Mouse (Mus musculus): ENCODE measurements around the gene Igfbp6. TPM values are rescaled to one million over a fixed set of nuclear protein-coding genes. Genes with fewer than 3 reads are reported as not detected.
A peak's percentile ranks its signal among the peaks of the same experiment; 100 is the strongest.
"Not testable (repeated sequence)": the region's sequence is repeated elsewhere in the genome, so short reads cannot be mapped to it uniquely, and the experiment has no call there.

The Igfbp6 gene
- polyA plus RNA-seq, 1 experiment from 2014 or later = 0.17 TPM

DNA sequence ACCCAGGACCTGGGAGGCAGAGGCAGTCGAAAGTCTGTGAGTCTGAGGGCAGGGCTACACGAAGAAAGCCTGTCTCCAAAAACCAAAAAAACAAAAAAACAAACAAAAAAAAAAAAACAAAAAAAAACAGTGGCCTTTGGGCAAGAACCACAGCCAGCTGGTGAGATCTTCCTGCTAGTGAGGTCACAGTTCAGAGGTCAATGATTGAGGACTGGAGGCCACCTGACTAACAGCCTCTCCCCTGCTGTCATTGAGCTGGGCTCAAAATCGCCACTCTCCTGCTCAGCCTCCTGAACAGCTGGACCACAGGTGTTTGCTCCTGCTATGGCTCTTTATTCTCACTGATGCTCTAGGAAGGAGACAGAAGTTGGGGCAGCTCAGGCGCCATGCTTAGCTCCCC is 8.5 kb downstream of the Igfbp6 start:
- no peaks in the 10 kb centered on the region for H3K9me3 ChIP-seq
- H3K4me1 ChIP-seq = peaks cover 38% of the 10 kb centered on the region
- DNase-seq (ENCODE audit: extremely low spot score, low spot score) = no peak
- H3K36me3 ChIP-seq (replicated peaks) = no peaks in the 10 kb centered on the region
- 35% methylated on average over 4 of the region's 4 CpGs for WGBS
- peak overlapping the region; percentile 9; the same call in 1 of the 2 replicates for H3K27ac ChIP-seq
- peaks cover 5% of the 10 kb centered on the region; the same call in 1 of the 2 replicates for H3K27me3 ChIP-seq (ENCODE audit: poor library complexity, severe bottlenecking)
- no peak overlapping the region for H3K4me3 ChIP-seq

DNA sequence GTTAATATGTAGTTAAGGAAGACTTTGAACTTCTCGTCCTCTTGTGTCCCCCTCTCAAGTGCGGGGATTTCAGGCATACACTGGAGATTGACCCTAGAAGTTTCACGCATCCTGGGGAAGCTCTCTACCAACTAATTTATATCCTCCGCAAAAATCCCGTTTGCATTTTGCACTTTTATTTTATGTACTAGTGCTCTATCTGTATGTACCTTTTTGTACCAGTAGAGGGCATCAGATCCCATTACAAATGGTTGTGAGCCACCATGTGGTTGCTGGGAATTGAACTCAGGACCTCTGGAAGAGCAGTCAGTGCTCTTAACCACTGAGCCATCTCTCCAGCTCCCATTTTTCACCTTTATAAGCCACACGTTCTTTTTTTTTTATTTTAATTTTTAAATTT is 10.8 kb downstream of the Igfbp6 start:
- H3K36me3 ChIP-seq (replicated peaks); H3K9me3 ChIP-seq; H3K27me3 ChIP-seq (ENCODE audit: poor library complexity, severe bottlenecking); H3K4me3 ChIP-seq; DNase-seq (ENCODE audit: extremely low spot score, low spot score); H3K27ac ChIP-seq: not testable (repeated sequence)
- WGBS = 90% methylated on average over 6 of the region's 6 CpGs
- peaks cover 40% of the 10 kb centered on the region for H3K4me1 ChIP-seq

- H3K27ac ChIP-seq = peak overlapping the region; percentile 69
- 0 out of 2 replicates have a peak, but pooled peaks cover 9% of the 10 kb centered on the region for H3K27me3 ChIP-seq (ENCODE audit: poor library complexity, severe bottlenecking)
- no peaks in the 10 kb centered on the region for H3K9me3 ChIP-seq
- H3K4me3 ChIP-seq = 0 out of 2 replicates have a peak overlapping the region, but pooled peaks have one; percentile 16
- H3K36me3 ChIP-seq (replicated peaks) = no peaks in the 10 kb centered on the region
- 34% methylated on average over 20 of the region's 20 CpGs for WGBS
- H3K4me1 ChIP-seq = peaks cover 37% of the 10 kb centered on the region
- no peak for DNase-seq (ENCODE audit: extremely low spot score, low spot score)
Measured at GRCm38 (mm10) chr15:102156836-102157235, 12.7 kb downstream of the Igfbp6 start.

- DNase-seq (ENCODE audit: extremely low spot score, low spot score) = no peak
- H3K4me3 ChIP-seq = no peak overlapping the region
- H3K27me3 ChIP-seq (ENCODE audit: poor library complexity, severe bottlenecking) = 0 out of 2 replicates have a peak, but pooled peaks cover 9% of the 10 kb centered on the region
- no peaks in the 10 kb centered on the region for H3K9me3 ChIP-seq
- WGBS = 62% methylated on average over 27 of the region's 27 CpGs
- no peaks in the 10 kb centered on the region for H3K36me3 ChIP-seq (replicated peaks)
- no peak overlapping the region for H3K27ac ChIP-seq
- H3K4me1 ChIP-seq = peaks cover 26% of the 10 kb centered on the region
Measured at GRCm38 (mm10) chr15:102160415-102161060, 16.4 kb downstream of the Igfbp6 start.

DNA sequence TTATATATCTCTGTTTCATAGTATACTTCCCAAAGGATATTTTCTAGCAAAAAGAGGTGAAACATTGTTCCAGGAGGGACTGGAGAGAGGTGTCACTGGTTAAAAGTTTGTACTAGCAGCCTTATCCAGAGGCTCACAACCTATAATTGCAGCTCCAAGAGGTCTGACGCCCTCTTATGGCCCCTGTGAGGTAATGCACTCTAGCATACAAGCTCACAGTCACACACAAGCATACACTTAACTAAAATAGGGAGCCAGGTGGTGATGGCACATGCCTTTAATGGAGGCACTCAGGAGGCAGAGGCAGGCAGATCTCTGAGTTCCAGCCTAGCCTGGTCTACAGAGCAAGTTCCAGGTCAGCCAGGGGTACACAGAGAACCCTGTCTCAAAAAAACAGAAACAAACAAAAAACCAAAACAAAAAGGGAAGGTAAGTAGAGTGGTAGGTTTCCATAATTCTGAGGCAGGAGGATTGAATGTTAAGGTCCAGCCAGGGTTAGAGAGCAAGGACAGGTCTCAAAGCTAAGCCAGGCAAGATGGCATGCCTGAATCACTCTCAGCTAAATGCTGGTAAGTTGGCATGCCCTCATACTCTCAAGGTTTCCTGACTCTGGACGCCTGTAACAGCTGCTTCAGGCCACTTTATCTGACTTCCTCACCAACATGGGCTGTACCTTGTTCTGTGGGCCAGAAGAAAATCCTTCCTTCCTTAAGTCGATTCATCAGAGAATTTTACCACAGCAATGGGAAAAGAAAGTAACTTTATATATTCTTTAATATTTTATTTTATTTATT is 19.9 kb downstream of the Igfbp6 start:
- H3K9me3 ChIP-seq = no peaks in the 10 kb centered on the region
- peaks cover 17% of the 10 kb centered on the region for H3K4me1 ChIP-seq
- no peak overlapping the region for H3K27ac ChIP-seq
- no peak overlapping the region for H3K4me3 ChIP-seq
- 73% methylated on average over 3 of the region's 3 CpGs for WGBS
- H3K36me3 ChIP-seq (replicated peaks) = no peaks in the 10 kb centered on the region
- no peak for DNase-seq (ENCODE audit: extremely low spot score, low spot score)
- 0 out of 2 replicates have a peak, but pooled peaks cover 9% of the 10 kb centered on the region for H3K27me3 ChIP-seq (ENCODE audit: poor library complexity, severe bottlenecking)

- DNase-seq (ENCODE audit: extremely low spot score, low spot score) = no peak
- Histone ChIP-seq H3K9me3 (no peaks in the 10 kb centered on the region), H3K27ac (no peak overlapping the region), H3K4me1 (peaks cover 15% of the 10 kb centered on the region), H3K4me3 (no peak overlapping the region), H3K36me3 (replicated peaks) (no peaks in the 10 kb centered on the region), H3K27me3 (ENCODE audit: poor library complexity, severe bottlenecking) (0 out of 2 replicates have a peak, but pooled peaks cover 5% of the 10 kb centered on the region)
- WGBS = 67% methylated on average over 6 of the region's 6 CpGs
Measured at GRCm38 (mm10) chr15:102165468-102166100, 21.4 kb downstream of the Igfbp6 start.

DNA sequence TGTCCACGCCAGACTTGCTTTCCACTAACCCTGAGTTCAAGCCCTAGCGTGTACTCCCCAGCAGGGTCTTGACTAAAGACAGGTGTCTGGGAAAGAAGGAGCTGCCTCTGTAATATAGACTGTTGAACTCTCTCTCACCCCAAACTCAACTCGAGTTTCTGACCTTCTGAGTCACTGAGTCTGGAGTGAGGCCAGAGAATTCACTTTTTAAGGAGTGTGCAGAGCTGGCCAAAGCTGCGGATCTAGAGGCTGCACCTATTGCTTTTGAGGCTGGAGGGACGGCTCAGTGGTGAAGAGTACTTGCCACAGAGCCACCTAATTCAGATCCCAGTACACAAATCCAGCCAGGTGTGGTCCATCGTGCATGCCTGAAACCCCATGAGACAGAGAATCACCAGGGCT is 23.5 kb downstream of the Igfbp6 start:
- no peak for DNase-seq (ENCODE audit: extremely low spot score, low spot score)
- Histone ChIP-seq H3K27ac (0 out of 2 replicates have a peak overlapping the region, but pooled peaks have one; percentile 37), H3K4me3 (no peak overlapping the region), H3K9me3 (no peaks in the 10 kb centered on the region), H3K27me3 (ENCODE audit: poor library complexity, severe bottlenecking) (no peaks in the 10 kb centered on the region), H3K4me1 (peaks cover 14% of the 10 kb centered on the region), H3K36me3 (replicated peaks) (no peaks in the 10 kb centered on the region)
- 64% methylated on average over 6 of the region's 6 CpGs for WGBS

DNA sequence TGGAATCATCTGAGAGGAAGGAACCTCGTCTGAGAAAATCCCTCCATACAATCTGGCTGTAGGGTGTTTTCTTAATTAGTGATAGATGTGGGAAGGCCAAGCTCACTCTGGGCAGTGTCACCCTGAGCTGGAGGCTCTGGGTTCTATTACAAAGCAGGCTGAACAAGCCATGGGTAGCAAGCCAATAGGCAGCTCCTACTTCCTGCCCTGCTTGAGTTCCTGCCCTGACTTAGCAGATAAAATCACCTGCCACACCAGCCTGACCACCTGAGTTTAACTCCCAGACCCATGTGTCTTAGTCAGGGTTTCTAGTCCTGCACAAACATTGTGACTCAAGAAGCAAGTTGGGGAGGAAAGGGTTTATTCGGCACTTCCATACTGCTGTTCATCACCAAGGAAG is 24.9 kb downstream of the Igfbp6 start:
- DNase-seq (ENCODE audit: extremely low spot score, low spot score) = no peak
- 68% methylated on average over 2 of the region's 2 CpGs for WGBS
- Histone ChIP-seq H3K27me3 (ENCODE audit: poor library complexity, severe bottlenecking) (no peaks in the 10 kb centered on the region), H3K4me3 (no peak overlapping the region), H3K27ac (no peak overlapping the region), H3K36me3 (replicated peaks) (no peaks in the 10 kb centered on the region), H3K9me3 (no peaks in the 10 kb centered on the region), H3K4me1 (peaks cover 14% of the 10 kb centered on the region)

GRCm38 (mm10) chr15:102173581-102173980 is 29.4 kb downstream of the Igfbp6 start:
- H3K9me3 ChIP-seq = no peaks in the 10 kb centered on the region
- H3K36me3 ChIP-seq (replicated peaks) = peaks cover 6% of the 10 kb centered on the region; the same call in 1 of the 2 replicates
- H3K27me3 ChIP-seq (ENCODE audit: poor library complexity, severe bottlenecking) = no peaks in the 10 kb centered on the region
- DNase-seq (ENCODE audit: extremely low spot score, low spot score) = no peak
- WGBS = 90% methylated on average over 3 of the region's 3 CpGs
- H3K4me1 ChIP-seq = peaks cover 3% of the 10 kb centered on the region; the same call in 1 of the 2 replicates
- no peak overlapping the region for H3K4me3 ChIP-seq
- no peak overlapping the region for H3K27ac ChIP-seq

DNA sequence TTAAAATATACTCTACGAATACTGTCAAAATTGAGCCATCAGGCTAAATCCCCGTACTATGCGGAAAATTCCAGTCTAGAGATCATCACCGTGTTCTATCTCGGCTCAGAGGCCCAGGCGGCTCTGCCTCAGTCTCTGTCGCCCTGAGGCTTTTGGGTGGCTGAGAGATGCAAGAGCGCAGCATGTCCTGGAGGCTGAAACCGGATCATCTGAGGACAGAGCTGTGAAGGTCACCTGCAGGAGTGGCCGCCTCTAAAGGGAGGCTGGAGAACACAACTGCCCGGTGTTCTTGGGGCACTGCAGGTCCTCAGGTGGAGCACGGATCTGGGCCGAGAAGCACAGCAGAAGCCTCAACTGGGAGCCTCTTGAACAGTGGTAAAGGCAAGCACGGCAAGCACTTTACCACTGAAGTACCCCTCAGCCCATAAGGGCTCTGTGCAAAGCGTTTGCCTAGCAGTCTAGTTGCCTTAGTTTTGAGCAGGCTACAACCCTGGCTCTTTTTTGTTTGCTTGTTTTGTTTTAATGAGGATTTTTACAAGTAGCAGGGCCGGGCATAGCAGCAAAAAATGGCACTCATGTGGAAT is 31.7 kb downstream of the Igfbp6 start:
- DNase-seq (ENCODE audit: extremely low spot score, low spot score) = no peak
- Histone ChIP-seq H3K4me1 (no peaks in the 10 kb centered on the region), H3K27me3 (ENCODE audit: poor library complexity, severe bottlenecking) (no peaks in the 10 kb centered on the region), H3K4me3 (no peak overlapping the region), H3K9me3 (no peaks in the 10 kb centered on the region), H3K27ac (no peak overlapping the region), H3K36me3 (replicated peaks) (peaks cover 17% of the 10 kb centered on the region)
- WGBS = 88% methylated on average over 16 of the region's 16 CpGs

DNA sequence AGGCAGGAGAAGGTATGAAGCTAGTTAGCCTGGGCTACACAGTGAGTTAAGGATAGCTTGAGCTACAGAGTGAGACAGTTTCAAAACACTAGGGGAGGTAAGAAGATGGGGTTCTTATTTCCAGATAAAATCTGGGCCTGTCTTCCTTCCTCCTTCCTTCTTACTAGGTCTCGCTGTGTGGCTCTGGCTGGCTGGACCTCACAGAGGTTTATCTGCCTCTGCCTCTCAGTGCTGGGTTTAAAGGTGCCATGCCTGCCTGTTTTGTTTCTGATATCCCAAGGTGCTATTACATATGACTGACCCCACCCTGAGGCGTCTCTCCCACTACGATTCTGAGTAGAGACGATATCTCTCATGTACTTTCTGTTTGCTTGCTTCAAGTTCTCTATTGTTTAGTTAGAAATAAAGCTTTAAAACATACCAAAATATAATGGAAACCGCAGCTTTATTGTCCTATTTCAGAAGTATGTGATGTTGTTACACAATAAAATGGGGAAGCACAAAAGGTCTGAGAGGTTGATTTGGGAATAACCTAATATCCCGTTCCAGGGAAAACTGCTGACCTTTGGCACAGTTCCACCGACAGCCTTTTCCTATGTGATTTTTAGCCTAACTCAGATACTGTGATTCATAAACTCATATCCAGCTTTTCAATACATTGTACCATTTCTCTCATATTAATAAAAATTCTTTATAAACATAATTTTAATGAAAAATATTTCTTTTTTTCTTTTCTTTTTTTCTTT is 32.6 kb downstream of the Igfbp6 start:
- peaks cover 17% of the 10 kb centered on the region for H3K36me3 ChIP-seq (replicated peaks)
- H3K27me3 ChIP-seq (ENCODE audit: poor library complexity, severe bottlenecking) = no peaks in the 10 kb centered on the region
- WGBS = 92% methylated on average over 7 of the region's 7 CpGs
- no peak overlapping the region for H3K4me3 ChIP-seq
- no peak for DNase-seq (ENCODE audit: extremely low spot score, low spot score)
- H3K9me3 ChIP-seq = no peaks in the 10 kb centered on the region
- H3K4me1 ChIP-seq = no peaks in the 10 kb centered on the region
- H3K27ac ChIP-seq = no peak overlapping the region

DNA sequence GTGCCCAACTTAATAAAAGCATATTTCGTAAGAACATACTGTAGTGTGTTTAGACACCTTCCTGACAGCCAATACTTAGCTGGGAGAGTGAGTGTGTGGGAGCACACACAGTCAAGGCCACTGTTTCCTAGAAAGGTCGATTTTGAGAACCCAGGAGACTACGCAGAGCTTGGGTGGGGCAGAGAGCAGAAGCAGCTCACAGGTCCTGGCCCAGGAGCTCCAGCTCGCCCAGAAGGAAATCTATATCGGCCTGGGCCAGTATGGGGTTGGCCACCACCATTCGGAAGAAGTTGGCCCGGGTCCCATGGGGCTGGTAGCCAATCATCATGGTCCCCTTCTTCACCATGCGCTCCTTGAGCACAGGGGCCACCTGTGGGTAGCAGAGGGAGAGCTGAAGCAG is 33.3 kb downstream of the Igfbp6 start:
- Histone ChIP-seq H3K4me3 (no peak overlapping the region), H3K9me3 (no peaks in the 10 kb centered on the region), H3K27ac (no peak overlapping the region), H3K27me3 (ENCODE audit: poor library complexity, severe bottlenecking) (no peaks in the 10 kb centered on the region), H3K36me3 (replicated peaks) (peaks cover 17% of the 10 kb centered on the region), H3K4me1 (no peaks in the 10 kb centered on the region)
- DNase-seq (ENCODE audit: extremely low spot score, low spot score) = no peak
- 92% methylated on average over 8 of the region's 8 CpGs for WGBS
